Mouse (Mus musculus): Measurements from ENCODE around the gene Tcaf3. TPM values are rescaled to one million over a fixed set of nuclear protein-coding genes. Genes with fewer than 3 reads are reported as not detected.

Gene Tcaf3
- total RNA-seq, 2 experiments from 2014 or later = not detected

- DNase-seq (ENCODE audit: low spot score in 2 of 2) = no peak
Measured at GRCm38 (mm10) chr6:42544846-42545245, 52.6 kb downstream of the Tcaf3 start.

- DNase-seq (ENCODE audit: low spot score in 2 of 2) = peak in 1 of 2 experiments; percentile 8
Measured at GRCm38 (mm10) chr6:42542036-42543031, 55.2 kb downstream of the Tcaf3 start.

GRCm38 (mm10) chr6:42540681-42541080, 56.8 kb downstream of the Tcaf3 start:
- no peak for DNase-seq (ENCODE audit: low spot score in 2 of 2)

- no peak for DNase-seq (ENCODE audit: low spot score in 2 of 2)
Measured at GRCm38 (mm10) chr6:42539711-42540110, 57.8 kb downstream of the Tcaf3 start.

Other genes starting within 250 kb of the Tcaf3 start
- gene Zyx, start 248.1 kb downstream of the Tcaf3 start, total RNA-seq (2021) = 10 to 100 TPM; 39.5 to 40.3 TPM
- gene Epha1, start 224.4 kb downstream of the Tcaf3 start, total RNA-seq (2021) = under 1 TPM; 0.13 to 0.20 TPM
- gene Tas2r143, start 197.5 kb downstream of the Tcaf3 start, total RNA-seq (2021) = not detected
- not detected for gene Tas2r135, start 192.3 kb downstream of the Tcaf3 start, total RNA-seq (2021)
- gene Tas2r126, start 163.2 kb downstream of the Tcaf3 start, total RNA-seq (2021) = not detected
- not detected for gene Olfr458, start 132.5 kb downstream of the Tcaf3 start, total RNA-seq (2021)
- gene Olfr457, start 121.4 kb downstream of the Tcaf3 start, total RNA-seq (2021) = not detected
- not detected for gene Olfr456, start 110.5 kb downstream of the Tcaf3 start, total RNA-seq (2021)
- gene Olfr455, start 50.1 kb downstream of the Tcaf3 start, total RNA-seq (2021) = not detected
- under 1 TPM; 0.50 to 0.61 TPM for gene Tcaf2, start 47.6 kb upstream of the Tcaf3 start, total RNA-seq (2021)
- gene Tcaf1, start 112.4 kb upstream of the Tcaf3 start, total RNA-seq (2021) = 100 to 1,000 TPM; 205 to 214 TPM
- gene Olfr453, start 141.7 kb upstream of the Tcaf3 start, total RNA-seq (2021) = not detected
- not detected for gene Olfr38, start 158.7 kb upstream of the Tcaf3 start, total RNA-seq (2021)
- not detected for gene Olfr452, start 187.4 kb upstream of the Tcaf3 start, total RNA-seq (2021)
- gene Olfr450, start 214.2 kb upstream of the Tcaf3 start, total RNA-seq (2021) = not detected
- not detected for gene Olfr449, start 236.7 kb upstream of the Tcaf3 start, total RNA-seq (2021)